Mouse (Mus musculus) right cerebral cortex, postnatal 36 days (tissue): ENCODE measurements around the gene Sars2.
"Not testable (repeated sequence)": the region's sequence is repeated elsewhere in the genome, so short reads cannot be mapped to it uniquely, and the experiment has no call there.

Experiments used
- DNase-seq, 2 experiments: peaks; one replicate each; pipeline ENCODE4 v3.0.0; 2022; ENCODE audit warnings: low spot score in 2 of 2, mixed read lengths in 1 of 2

Gene Sars2

DNA sequence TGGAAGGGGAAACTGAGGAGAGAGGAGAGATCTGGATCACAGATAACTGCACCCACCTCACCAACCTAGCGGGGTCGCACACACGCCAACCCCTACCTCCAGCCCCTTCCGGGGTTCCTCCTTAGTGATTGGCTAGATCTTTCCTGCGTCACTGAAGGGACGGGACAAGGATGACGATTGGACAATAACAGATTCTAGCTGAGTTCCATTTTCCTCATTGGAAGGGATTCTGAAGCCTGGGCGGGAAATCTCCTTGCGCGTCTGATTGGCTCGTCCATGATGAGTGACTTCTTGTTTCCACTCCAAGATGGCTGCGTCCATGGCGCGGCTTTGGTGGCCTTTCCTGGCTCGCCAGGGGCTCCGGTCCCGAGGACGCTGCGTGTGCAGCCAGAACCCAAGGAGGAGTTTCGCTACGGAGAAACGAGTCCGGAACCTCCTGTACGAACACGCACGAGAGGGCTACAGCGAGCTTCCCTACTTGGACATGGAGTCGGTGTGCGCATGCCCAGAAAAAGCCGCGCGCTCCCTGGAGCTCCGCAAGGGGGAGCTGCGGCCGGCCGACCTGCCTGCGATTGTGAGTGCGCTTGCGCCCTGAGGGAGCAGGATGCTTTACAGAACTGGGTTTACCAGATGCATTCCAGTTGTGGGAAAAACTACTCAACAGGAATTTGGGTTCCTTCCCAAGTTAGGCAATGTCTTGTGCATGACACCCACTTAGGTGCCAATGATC is at the start of gene Sars2, which contains the start of gene Mrps12:
Gene Sars2 (plus strand): TSS at position 284 of the 730 bp plus-strand sequence.
Gene Mrps12 (minus strand): TSS at position 112 of the 730 bp plus-strand sequence.
- peak; percentile 96 to 98 for DNase-seq

DNA sequence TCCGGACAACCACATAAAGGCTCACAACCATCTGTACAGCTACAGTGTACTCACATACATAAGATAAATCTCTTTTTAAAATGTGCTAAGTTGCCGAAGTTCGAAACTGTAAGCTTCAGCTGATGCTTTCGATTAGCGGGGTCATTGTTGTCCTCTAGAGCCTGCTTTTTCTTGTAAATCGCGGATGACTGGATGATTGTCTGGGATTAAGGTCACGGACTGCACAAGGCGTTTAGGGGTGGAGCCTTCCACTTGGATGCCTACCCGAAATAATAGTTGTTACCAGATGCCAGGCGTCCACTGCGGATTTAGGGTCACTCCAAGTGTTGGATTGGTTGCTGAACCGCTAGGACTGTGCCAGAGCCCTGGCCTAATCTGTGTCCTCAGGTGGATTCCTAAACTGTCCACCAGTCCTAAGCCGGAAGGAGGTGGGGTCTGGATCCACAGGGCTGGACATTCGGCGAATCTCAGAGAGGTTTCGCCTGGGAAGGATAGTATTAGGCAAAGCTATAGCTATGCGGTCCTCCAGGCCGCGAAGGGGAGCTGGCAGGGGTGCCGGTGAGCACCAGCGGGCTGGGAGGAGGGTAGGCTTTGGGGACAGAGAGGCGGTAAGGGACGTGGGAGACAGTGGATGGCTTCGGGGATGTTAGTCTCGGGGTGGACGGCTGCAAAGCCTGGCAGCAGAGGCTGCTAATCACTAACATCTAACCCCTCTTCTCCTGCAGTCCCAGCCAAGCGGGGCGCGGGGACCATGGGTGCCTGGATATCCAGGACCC is 49.1 kb upstream of the Sars2 start, which contains the start of gene Fbxo27:
Gene Fbxo27 (plus strand): TSS at position 305 of the 776 bp plus-strand sequence.
- peak; percentile 14 to 19 for DNase-seq

DNA sequence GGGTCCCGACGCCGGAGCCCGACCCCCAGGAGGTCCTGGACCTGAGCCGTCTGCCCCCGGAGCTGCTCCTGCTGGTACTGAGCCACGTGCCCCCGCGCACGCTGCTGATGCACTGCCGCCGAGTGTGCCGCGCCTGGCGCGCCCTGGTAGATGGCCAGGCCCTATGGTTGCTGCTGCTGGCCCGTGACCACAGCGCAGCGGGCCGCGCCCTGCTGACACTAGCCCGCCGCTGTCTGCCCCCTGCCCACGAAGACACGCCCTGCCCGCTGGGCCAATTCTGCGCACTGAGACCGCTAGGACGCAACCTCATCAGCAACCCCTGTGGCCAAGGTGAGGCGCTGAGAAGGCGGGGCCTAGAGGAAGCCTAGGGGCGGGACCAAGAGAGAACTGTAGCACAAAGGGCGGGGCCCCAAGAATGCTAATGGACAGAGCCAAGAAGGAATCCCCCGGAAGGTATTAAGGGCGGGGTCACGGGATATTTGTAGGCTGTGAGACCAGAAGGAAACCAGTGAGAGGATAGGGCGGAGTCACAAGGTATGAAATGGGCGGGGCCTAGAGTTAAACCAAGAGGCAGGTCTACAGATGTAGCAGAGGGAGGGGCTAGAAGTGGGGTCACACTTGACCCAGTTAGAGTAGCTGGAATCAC is 48.3 kb upstream of the Sars2 start:
- peak; percentile 76 to 87 for DNase-seq

DNA sequence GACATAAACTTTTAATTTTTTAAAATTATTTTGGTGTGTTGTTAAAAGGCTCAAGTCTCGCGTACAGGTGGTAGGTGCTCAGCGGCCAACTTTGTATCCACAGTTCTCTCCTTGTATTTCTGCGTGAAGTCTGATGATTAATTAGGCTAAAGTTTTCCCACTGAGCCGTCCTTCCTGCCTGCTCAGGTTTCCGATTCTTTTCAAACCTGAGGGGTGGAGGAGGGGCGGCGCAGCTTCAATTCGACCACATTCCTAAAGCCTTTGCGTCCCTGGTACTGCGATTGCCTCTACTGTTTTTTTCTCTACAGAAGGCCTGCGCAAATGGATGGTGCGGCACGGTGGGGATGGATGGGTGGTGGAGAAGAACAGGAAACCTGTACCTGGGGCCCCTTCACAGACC is 47.4 kb upstream of the Sars2 start:
- no peak for DNase-seq

DNA sequence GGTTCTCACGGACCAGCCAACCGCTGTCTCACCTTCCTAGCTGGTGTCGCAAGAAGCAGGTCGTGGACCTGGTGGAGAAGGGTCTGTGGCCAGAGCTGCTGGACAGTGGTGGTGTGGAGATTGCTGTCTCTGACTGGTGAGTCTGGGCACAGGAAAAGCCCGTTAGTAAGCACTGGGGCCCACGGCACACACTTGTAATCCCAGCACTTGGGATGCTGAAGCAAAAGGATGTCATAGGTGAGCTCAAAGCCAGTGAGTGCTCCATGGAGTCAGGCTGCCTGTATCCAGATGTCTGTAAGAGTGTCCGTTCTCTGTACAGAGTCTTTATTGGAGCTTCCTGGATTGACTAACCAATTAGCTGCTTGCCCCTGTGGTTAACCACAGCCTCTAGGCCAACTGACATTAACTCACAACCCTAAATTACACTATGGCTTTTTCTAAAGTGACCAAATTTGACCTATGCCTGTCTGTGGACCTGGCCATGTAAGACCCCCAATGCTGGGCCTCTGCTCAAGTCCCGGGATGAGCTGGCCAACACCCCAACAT is 46.8 kb upstream of the Sars2 start:
- DNase-seq = no peak

DNA sequence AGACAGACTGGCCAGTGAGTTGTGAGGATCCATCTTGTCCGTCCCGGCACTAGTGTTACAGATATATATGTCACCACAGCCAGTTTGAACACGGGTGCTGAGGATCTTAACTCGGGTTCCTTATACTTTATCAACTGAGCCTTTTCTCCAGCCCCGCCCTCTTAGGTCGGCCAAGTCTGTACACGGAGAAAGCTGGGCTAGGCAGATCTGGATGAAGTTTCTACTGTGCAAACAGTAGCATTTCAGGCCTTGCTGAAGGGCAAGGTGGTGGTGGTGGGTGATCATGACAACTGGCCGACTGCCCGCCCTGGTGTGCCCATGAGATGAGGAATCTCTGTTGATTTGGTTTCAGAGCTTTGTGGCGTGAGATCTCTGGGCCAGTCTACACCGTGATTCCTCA is 44.5 kb upstream of the Sars2 start:
- DNase-seq = no peak

DNA sequence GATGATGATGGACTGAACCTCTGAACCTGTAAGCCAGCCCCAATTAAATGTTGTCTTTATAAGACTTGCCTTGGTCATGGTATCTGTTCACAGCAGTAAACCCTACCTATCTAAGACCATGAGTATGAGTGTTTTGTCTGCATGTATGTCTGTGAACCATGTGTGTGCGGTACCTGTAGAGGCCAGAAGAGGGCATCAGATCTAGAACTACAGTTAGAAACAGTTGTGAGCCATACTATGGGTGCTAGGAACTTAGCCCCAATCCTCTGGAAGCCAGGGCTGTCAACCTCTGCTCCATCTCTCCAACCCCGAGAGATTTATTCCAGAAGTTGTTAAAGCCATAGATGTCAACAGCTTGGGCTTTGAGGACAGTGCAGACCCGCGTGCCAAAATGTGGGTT is 41.5 kb upstream of the Sars2 start:
- no peak for DNase-seq

DNA sequence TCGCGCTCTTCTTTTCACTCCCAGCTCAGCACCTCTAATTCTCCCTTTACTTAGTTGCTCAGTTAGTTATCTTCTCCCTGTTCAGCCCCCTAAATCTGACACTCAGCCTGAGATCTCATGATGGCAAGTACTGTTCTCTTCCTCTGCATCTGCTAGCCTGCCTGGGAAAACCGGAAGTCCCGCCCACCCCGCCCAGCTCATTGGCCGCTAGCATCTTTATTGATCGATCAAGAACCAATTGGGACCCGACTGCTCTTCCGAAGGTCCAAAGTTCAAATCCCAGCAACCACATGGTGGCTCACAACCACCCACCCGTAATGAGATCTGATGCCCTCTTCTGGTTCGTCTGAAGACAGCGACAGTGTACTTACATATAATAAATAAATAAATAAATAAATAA is 40.5 kb upstream of the Sars2 start:
- not testable (repeated sequence) for DNase-seq

DNA sequence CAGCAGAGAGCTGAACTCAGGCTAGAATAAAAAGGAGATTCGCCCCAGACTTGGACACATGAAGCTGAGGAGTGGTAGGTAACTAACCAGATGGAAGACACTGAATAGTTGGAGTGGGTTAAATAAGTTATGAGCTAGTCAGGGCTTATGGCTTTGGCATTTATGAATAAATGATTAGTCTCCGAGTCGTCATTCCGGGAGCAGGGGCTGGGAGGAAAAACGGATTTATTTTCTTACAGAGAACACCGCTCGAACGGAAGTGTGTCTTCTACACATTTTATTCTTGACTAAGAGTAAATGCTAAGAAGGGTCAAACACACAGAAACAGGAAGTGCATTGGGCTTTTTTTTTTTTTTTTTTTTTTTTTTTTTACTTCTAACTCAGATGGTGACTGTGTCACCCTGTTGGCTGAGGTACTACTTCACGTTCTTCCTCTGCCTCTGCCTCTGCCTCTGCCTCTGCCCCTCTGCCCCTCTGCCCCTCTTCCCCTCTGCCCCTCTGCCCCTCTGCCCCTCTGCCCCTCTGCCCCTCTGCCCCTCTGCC is 39.1 kb upstream of the Sars2 start:
- no peak for DNase-seq

DNA sequence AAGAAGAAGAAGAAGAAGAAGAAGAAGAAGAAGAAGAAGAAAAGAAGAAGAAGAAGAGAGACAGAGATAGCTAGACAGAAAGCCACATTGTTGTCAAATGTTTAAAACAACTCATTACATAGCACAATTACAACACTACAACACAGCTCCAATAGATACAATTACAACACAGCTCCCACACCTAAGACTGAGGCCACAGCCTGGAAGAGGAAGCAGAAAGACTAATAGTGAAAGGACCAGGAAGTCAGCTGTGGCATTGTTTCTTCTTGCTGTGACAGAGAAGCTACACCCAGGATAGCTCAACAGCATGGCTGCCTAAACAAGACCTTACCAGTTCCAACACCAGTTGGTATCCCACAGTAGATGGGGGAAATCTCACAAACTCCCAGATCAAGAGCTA is 32.3 kb upstream of the Sars2 start:
- no peak for DNase-seq

DNA sequence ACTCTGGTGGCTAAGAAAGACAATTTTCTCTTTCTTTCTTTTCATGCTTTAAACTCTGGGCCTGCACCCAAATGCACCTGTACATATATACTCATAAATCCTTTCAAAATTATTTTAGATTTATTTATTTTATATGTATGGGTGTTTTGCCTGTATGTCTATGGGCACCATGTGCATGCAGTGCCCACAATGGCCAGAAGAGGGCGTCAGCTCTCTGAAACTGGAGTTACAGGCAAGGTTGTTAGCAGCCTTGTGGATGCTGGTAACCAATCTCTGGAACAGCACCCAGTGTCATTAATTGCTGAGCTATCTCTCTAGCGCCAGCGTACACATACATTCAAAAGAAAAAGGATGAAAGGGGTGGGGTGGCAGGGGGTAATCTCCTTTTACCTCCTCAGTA is 30.8 kb upstream of the Sars2 start:
- DNase-seq = no peak

DNA sequence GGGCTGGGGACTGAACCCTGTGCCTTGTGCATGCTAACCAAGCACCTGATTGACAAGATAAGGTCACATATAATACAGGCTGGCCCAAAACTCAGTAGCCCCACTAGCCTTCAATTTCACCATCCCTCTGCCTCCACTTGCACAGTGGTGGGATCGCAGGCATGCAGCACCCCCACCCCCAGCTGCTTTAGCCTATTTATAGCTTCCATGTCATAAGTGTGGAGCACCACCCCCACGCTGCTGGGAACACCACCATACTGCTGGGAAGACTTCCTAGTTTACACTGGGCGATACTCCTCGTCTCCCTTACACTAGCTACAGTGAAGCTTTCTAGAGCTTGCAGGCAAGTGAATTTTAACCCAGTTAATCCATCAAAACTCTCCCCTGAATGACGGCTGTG is 27.1 kb upstream of the Sars2 start:
- peak; percentile 49 to 56 for DNase-seq

DNA sequence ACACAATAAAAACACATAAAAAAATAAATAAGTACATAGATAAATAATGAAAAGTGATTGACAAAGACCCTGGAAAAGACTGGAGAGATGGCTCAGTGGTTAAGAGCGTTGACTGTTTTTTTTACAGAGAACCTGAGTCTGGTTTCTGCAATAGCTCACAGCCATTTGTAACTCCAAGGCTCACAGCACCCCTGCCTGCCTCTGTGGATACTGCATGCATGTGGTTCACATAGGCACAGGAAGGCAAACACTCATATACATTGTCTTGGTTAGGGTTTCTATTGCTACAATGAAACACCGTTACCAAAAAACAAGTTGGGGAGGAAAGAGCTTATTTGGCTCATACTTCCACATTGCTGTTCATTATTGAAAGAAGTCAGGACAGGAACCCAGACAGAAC is 26.2 kb upstream of the Sars2 start:
- DNase-seq = no peak

DNA sequence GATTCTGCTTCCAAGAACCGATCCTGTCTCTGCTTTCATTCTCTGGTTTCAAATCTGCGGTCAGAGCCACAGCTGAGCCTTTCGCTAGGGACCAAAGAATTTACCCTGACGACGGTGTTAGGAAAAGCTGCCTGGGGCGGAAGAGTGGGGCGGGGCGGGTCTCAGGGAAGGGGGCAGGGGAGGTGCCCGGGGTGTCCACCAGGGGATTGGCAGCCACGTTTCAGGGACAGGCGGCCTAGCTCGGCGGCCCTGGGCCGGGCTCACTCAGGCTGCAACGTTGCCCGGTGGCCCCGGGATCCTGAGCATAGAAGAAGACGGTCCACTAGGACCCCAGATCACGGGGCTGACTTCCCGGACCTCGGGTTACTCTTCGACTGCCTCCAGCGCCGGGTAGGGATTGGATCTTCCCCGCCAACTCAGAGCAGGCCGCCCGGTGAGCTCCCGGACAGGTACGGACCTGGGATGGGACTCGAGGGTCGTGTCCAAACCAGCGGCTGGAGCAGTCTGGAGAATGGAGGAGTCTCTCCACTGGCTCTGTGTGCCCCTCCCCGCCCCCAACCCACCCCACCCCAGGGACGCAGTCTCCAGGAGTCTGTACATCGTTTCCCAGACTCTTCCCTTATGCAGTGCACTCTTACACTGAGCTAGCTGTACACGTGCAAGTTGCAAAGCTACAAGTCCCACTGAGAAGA is 25.1 kb upstream of the Sars2 start, which contains the start of gene Fbxo17:
Gene Fbxo17 (plus strand): TSS at position 215 of the 692 bp plus-strand sequence.
- DNase-seq = no peak

DNA sequence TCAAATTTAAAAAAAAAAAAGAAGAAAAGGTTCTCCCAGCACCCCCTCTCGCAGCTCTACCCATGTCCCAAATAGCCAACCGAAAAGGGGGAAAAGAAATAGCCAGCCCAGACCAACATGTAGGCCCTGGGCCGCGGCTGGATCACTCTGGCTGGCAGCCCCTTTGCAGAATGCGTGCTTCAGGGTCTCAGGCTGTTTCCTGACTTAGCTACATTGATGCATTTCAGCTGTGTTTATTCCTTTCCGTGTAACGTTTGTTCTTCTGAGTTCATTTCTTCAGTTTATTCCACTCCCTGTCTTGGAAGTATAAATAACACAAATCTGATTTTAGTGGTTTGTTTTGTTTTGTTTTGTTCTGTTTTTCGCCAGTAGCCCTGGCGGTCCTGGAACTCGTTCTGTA is 24.1 kb upstream of the Sars2 start:
- no peak for DNase-seq

DNA sequence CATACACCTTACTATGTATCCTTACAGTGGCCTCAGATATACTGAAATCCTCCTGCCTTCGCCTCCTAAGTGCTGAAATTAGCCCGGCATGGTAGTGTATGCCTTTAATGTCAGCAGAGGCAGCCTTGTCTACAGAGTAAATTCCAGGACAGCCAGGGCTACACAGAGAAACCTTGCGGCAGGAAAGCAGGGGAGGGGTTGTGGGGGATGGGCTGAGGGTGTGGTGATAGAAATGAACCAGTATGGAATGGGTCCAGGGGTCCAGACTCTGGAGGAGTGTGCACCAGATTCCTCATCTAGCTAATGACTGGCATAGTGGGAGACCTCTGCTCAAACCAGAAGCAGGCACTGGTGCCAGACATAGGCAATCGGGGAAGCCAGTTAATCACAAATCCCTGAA is 22.6 kb upstream of the Sars2 start:
- no peak for DNase-seq

DNA sequence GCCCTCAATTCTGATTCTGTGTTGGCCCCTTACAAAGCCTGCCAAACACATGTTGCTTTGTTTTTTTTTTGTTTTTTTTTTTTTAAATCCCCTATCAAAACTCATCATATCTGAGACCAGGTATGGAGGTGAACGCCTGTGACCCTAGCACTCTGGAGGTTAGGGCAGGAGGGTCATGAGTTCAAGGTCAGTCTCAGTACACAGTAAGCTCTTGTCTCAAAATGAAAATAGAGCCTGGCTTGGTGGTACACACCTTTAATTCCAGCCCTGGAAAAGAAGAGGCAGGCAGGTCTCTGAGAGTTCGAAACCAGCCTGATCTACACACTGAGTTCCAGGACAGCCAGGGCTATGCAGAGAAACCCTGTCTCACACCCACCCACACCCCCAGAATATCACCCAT is 22.1 kb upstream of the Sars2 start:
- DNase-seq = no peak

DNA sequence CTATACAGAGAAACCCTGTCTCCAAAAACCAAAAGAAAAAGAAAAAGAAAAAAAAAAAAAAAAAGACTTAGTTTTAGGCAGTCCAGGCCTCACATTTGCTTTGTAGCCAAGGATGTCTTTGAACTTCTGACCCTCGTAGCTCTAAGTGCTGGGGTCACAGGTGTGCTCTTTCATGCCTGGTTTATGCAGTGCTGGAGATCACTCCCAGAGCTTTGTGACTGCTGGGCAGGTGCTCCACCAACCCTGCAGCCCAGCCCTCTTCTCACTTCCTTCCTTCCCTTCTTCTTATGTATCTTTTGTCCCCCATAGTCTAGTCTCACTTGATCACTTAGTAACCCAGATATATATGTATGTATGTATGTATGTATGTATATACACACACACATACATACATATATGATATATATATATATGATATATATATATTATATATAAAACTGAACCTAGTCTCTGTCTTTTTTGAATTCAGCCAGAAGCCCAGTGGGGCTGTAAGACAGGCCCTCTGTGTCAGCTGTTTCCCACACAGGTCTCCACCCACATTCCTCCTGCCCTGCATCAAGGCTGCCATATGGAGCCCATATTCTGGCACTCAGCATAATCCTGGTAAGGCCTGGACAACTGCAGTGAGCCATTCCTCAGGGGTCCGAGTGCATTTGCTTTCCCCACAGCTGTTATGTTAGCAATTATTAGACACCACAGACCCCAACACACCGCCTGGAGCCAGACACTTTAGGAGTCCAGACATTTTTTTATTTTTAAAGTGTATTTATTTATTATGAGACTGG is 20.8 kb upstream of the Sars2 start:
- DNase-seq = no peak

DNA sequence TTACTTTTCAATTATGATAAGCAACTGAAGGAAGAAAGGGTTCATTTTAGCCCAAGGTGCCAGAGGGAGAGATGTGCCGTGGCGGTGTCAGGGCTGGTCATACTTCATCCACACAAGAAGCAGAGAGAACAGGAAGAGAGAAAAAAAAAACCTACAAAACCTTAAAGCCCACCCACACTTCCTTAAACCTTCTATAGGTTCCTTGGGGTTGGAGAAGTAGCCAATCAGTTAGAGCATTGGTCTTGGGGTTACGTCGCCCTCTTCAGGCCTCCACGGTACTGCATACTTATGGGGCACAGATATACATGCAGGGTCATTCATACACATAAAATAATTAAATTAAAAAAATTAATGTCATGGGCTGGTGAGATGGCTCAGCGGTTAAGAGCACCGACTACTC is 19.7 kb upstream of the Sars2 start:
- DNase-seq = no peak

DNA sequence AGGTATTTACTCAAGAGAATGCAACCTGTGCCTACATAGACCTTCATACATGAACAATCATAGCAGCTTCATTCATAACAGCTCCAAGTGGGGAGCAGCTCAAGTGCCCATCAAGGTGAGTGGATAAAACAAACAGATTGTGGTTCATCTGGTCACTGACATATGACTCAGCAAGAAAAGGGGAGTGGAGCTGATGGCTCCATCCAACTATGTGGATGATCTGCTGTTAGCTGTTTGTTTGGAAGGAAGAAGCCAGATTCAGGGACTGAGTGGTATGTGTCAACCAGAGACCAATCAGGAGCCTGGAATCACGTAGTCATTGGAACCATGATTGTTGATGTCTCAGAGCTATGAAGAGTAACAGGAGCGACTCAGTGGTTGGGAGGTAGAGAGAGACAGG is 17.2 kb upstream of the Sars2 start:
- DNase-seq = no peak

DNA sequence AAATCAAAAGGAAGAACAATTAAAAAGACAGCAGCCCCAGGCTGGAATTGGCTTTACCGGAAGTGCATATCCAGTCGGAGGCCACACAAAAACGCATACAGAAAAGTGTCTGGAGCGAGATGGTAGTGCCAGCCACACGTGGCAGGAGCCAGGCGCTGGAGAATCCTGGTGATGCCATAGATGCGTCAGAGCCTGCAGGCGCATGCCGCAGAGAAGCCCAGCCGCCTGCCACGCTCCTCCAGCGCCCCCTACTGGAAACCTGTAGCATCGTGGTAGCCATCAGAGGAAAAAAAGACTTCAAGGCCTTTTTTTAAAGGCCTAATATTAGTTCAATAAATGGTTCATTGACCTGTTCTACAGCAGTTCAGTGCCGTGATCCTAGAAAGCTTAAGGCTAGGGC is 15.2 kb upstream of the Sars2 start:
- DNase-seq = peak; percentile 69 to 78
